Mouse (Mus musculus) MEL (cell line): ENCODE measurements around the gene Cyp2d10. TPM values are rescaled to one million over a fixed set of nuclear protein-coding genes. Genes with fewer than 3 reads are reported as not detected.

ENCODE experiments used
- DNase-seq: peaks from one replicate; pipeline ENCODE4 v3.0.0; 2011; ENCODE audit warnings: low read depth, low spot score
- H3K27ac ChIP-seq: 2 replicates; pipeline ENCODE4 v1.5.1; 2012; ENCODE audit warnings: low read depth, mild to moderate bottlenecking, control low read depth, low read length, moderate library complexity; ENCODE audit not compliant: control insufficient read depth
- H3K27me3 ChIP-seq, 2 experiments: fragments of 150-350 bp in 1 of 2; sonication (generic) in 1 of 2; 2 replicates each; pipeline ENCODE4 v1.6.1; 2012; ENCODE audit warnings: low read length in 2 of 2, mild to moderate bottlenecking in 2 of 2, improper control_type of control experiment in 1 of 2, moderate library complexity in 1 of 2; ENCODE audit not compliant: insufficient read depth in 2 of 2, control insufficient read depth in 1 of 2
- H3K36me3 ChIP-seq, 2 experiments: 2 replicates each; pipeline ENCODE4 v1.6.1; 2012 to 2014; ENCODE audit warnings: low read length in 2 of 2, improper control_type of control experiment in 1 of 2, inconsistent platforms in 1 of 2, mild to moderate bottlenecking in 1 of 2; ENCODE audit not compliant: insufficient read depth in 2 of 2, control insufficient read depth in 1 of 2
- H3K4me1 ChIP-seq, 2 experiments: fragments of 150-350 bp in 1 of 2; sonication (generic) in 1 of 2; 2 replicates each; pipeline ENCODE4 v1.6.1; 2012; ENCODE audit warnings: low read length in 2 of 2, improper control_type of control experiment in 1 of 2, mild to moderate bottlenecking in 1 of 2; ENCODE audit not compliant: insufficient read depth in 2 of 2, control insufficient read depth in 1 of 2
- H3K4me3 ChIP-seq, 2 experiments: fragments of 150-350 bp in 1 of 2; sonication (generic) in 1 of 2; 2 replicates each; pipeline ENCODE4 v1.5.1; 2012; ENCODE audit warnings: low read depth in 2 of 2, low read length in 2 of 2, mild to moderate bottlenecking in 2 of 2, moderate library complexity in 2 of 2, control low read depth in 1 of 2, improper control_type of control experiment in 1 of 2; ENCODE audit not compliant: control insufficient read depth in 1 of 2, insufficient read depth in 1 of 2
- H3K79me2 ChIP-seq: 2 replicates; pipeline ENCODE4 v1.6.1; 2012; ENCODE audit warnings: mild to moderate bottlenecking, low read length, moderate library complexity; ENCODE audit not compliant: control insufficient read depth, poor library complexity, insufficient read depth
- H3K9ac ChIP-seq: 2 replicates; pipeline ENCODE4 v1.6.1; 2012; ENCODE audit warnings: low read depth, mild to moderate bottlenecking, control low read depth, low read length, moderate library complexity; ENCODE audit not compliant: control insufficient read depth, poor library complexity, severe bottlenecking
- H3K9me3 ChIP-seq: fragments of 150-350 bp; sonication (generic); replicated peaks from 2 replicates; pipeline ENCODE4 v1.6.1; 2012; ENCODE audit warnings: mild to moderate bottlenecking, low read length, improper control_type of control experiment, moderate library complexity; ENCODE audit not compliant: insufficient read depth
- CHD1 ChIP-seq: IDR thresholded peaks from 2 replicates; pipeline ENCODE4 v1.6.1; 2012; ENCODE audit warnings: low read depth, mild to moderate bottlenecking, inconsistent platforms, low read length, improper control_type of control experiment
- HCFC1 ChIP-seq: IDR thresholded peaks from 2 replicates; pipeline ENCODE4 v1.6.1; 2012; ENCODE audit warnings: low read depth, mild to moderate bottlenecking, inconsistent platforms, low read length, improper control_type of control experiment, moderate library complexity
- JUND ChIP-seq: IDR thresholded peaks from 2 replicates; pipeline ENCODE4 v1.6.1; 2011; ENCODE audit warnings: low read depth, mild to moderate bottlenecking, improper control_type of control experiment, low read length
- MEF2A ChIP-seq: IDR thresholded peaks from 2 replicates; pipeline ENCODE4 v1.6.1; 2014; ENCODE audit warnings: low read depth, mild to moderate bottlenecking, inconsistent platforms, low read length, improper control_type of control experiment; ENCODE audit not compliant: poor library complexity, insufficient replicate concordance, severe bottlenecking; ENCODE audit errors: extremely low read depth
- MXI1 ChIP-seq: IDR thresholded peaks from 2 replicates; pipeline ENCODE4 v1.6.1; 2011; ENCODE audit warnings: mild to moderate bottlenecking, low read depth, low read length, improper control_type of control experiment
- MYB ChIP-seq: IDR thresholded peaks from 2 replicates; pipeline ENCODE4 v1.6.1; 2011; ENCODE audit warnings: mild to moderate bottlenecking, low read depth, low read length, improper control_type of control experiment
- MYC ChIP-seq: IDR thresholded peaks from 2 replicates; pipeline ENCODE4 v1.6.1; 2011; ENCODE audit warnings: low read depth, mild to moderate bottlenecking, low read length, improper control_type of control experiment, moderate library complexity
- NRF1 ChIP-seq: IDR thresholded peaks from 2 replicates; pipeline ENCODE4 v1.6.1; 2014; ENCODE audit warnings: low read depth, mild to moderate bottlenecking, inconsistent platforms, low read length, improper control_type of control experiment, moderate library complexity; ENCODE audit not compliant: poor library complexity, insufficient read depth, severe bottlenecking
- POLR2AphosphoS2 ChIP-seq: IDR thresholded peaks from 2 replicates; pipeline ENCODE4 v1.6.1; 2011; ENCODE audit warnings: low read length, improper control_type of control experiment
- RCOR1 ChIP-seq: IDR thresholded peaks from 2 replicates; pipeline ENCODE4 v1.6.1; 2012; ENCODE audit warnings: low read depth, mild to moderate bottlenecking, inconsistent platforms, low read length, improper control_type of control experiment
- SIN3A ChIP-seq: IDR thresholded peaks from 2 replicates; pipeline ENCODE4 v1.6.1; 2012; ENCODE audit warnings: low read length, improper control_type of control experiment, inconsistent platforms
- TAL1 ChIP-seq: IDR thresholded peaks from 2 replicates; pipeline ENCODE4 v1.6.1; 2012; ENCODE audit warnings: mild to moderate bottlenecking, inconsistent platforms, low read length, moderate library complexity, mixed read lengths
- TCF12 ChIP-seq: IDR thresholded peaks from 2 replicates; pipeline ENCODE4 v1.6.1; 2014; ENCODE audit warnings: low read depth, mild to moderate bottlenecking, inconsistent platforms, low read length, improper control_type of control experiment, moderate library complexity
- UBTF ChIP-seq: IDR thresholded peaks from 2 replicates; pipeline ENCODE4 v1.6.1; 2012; ENCODE audit warnings: low read depth, mild to moderate bottlenecking, inconsistent platforms, low read length, improper control_type of control experiment, moderate library complexity, borderline replicate concordance; ENCODE audit not compliant: insufficient read depth
- USF1 ChIP-seq: IDR thresholded peaks from 2 replicates; pipeline ENCODE4 v1.6.1; 2014; ENCODE audit warnings: low read depth, mild to moderate bottlenecking, inconsistent platforms, low read length, improper control_type of control experiment, moderate library complexity
- ZC3H11A ChIP-seq: IDR thresholded peaks from 2 replicates; pipeline ENCODE4 v1.6.1; 2012; ENCODE audit warnings: low read depth, mild to moderate bottlenecking, inconsistent platforms, low read length, improper control_type of control experiment
- ZKSCAN1 ChIP-seq: IDR thresholded peaks from 2 replicates; pipeline ENCODE4 v1.6.1; 2012; ENCODE audit warnings: low read depth, mild to moderate bottlenecking, inconsistent platforms, low read length, improper control_type of control experiment, moderate library complexity
- polyA plus RNA-seq, 2 experiments: library from polyadenylated mRNA; stranded (reverse) in 1 of 2; unstranded in 1 of 2; fragments of >175 nt in 1 of 2; fragments of >200 nt in 1 of 2; gene quantifications; 2 replicates each; pipeline versions ENCODE4 v1.2.1 to v1.2.4; 2012; ENCODE audit warnings: low replicate concordance in 2 of 2, low read depth in 1 of 2; ENCODE audit not compliant: insufficient read length in 2 of 2, insufficient read depth in 1 of 2, missing spikeins in 1 of 2
- total RNA-seq: library from RNA; depleted of rRNA; stranded (reverse); fragments of 300-350 nt; gene quantifications from 2 replicates; pipeline ENCODE4 v1.2.3, GENCODE M21; 2012

Gene Cyp2d10
- total and polyA plus RNA-seq, 3 experiments, result not detected

GRCm38 (mm10) chr15:82385729-82386128 is 21.3 kb downstream of the Cyp2d10 start:
- Histone ChIP-seq H3K79me2 (no peaks in the 10 kb centered on the region), H3K4me3 (no peak overlapping the region), H3K36me3 (no peaks in the 10 kb centered on the region), H3K27ac (no peak overlapping the region), H3K9me3 (no peaks in the 10 kb centered on the region), H3K4me1 (no peaks in the 10 kb centered on the region), H3K27me3 (peaks cover 4 to 24% of the 10 kb centered on the region in 2 experiments; a peak in 3 of 4 replicates), H3K9ac (no peak overlapping the region)
- TF ChIP-seq UBTF (no peak), CHD1 (no peak), SIN3A (no peak), MXI1 (no peak), TCF12 (no peak), POLR2AphosphoS2 (no peak), NRF1 (no peak), ZKSCAN1 (no peak), JUND (no peak), MYC (no peak), MYB (no peak), MEF2A (no peak), TAL1 (no peak)
- no peak for DNase-seq

GRCm38 (mm10) chr15:82382441-82382840 is 24.6 kb downstream of the Cyp2d10 start:
- no peak overlapping the region for H3K4me3 ChIP-seq
- TF ChIP-seq SIN3A (no peak), JUND (no peak), ZC3H11A (no peak), UBTF (no peak), HCFC1 (no peak), MXI1 (no peak), ZKSCAN1 (no peak), TAL1 (no peak), RCOR1 (no peak), USF1 (no peak)
- H3K4me1 ChIP-seq, result no peaks in the 10 kb centered on the region
- H3K9ac ChIP-seq, result no peak overlapping the region
- H3K36me3 ChIP-seq, result no peaks in the 10 kb centered on the region
- no peaks in the 10 kb centered on the region for H3K9me3 ChIP-seq
- no peak for DNase-seq
- no peaks in the 10 kb centered on the region for H3K79me2 ChIP-seq
- peaks cover 6 to 24% of the 10 kb centered on the region in 2 experiments for H3K27me3 ChIP-seq
- H3K27ac ChIP-seq, result no peak overlapping the region
